Mouse (Mus musculus) hindbrain, postnatal 0 days (tissue): Measurements from ENCODE around the gene Prr13. TPM values are rescaled to one million over a fixed set of nuclear protein-coding genes. Genes with fewer than 3 reads are reported as not detected.

Experiments
- ATAC-seq: fragments of 200-750 bp; cut with Nextera tagmentation; 2 replicates; pipeline ENCODE4 v1.8.0; 2017; ENCODE audit warnings: mild to moderate bottlenecking, moderate TSS enrichment, moderate library complexity
- DNase-seq: peaks from one replicate; pipeline ENCODE4 v3.0.0-alpha.2; 2015; ENCODE audit warnings: low spot score
- H3K27ac ChIP-seq: fragments of 300-500 bp; sonication (generic); 2 replicates; pipeline ENCODE4 v1.5.1; 2014; ENCODE audit warnings: mild to moderate bottlenecking
- H3K27me3 ChIP-seq: fragments of 300-500 bp; sonication (generic); 2 replicates; pipeline ENCODE4 v1.6.1; 2014; ENCODE audit warnings: low read length, mixed read lengths; ENCODE audit not compliant: insufficient read depth
- H3K36me3 ChIP-seq: fragments of 300-500 bp; sonication (generic); 2 replicates; pipeline ENCODE4 v1.6.1; 2014; ENCODE audit warnings: low read length, mixed read lengths; ENCODE audit not compliant: insufficient read depth
- H3K4me1 ChIP-seq: fragments of 300-500 bp; sonication (generic); 2 replicates; pipeline ENCODE4 v1.6.1; 2014; ENCODE audit warnings: antibody characterized with exemption, low read length, mixed read lengths; ENCODE audit not compliant: insufficient read depth
- H3K4me2 ChIP-seq: fragments of 300-500 bp; sonication (generic); 2 replicates; pipeline ENCODE4 v1.6.1; 2014; ENCODE audit warnings: low read depth, mild to moderate bottlenecking, low read length, moderate library complexity, mixed read lengths
- H3K4me3 ChIP-seq: fragments of 300-500 bp; sonication (generic); 2 replicates; pipeline ENCODE4 v1.5.1; 2014; ENCODE audit warnings: low read length
- H3K9ac ChIP-seq: fragments of 300-500 bp; sonication (generic); replicated peaks from 2 replicates; pipeline ENCODE4 v1.6.1; 2014; ENCODE audit warnings: mild to moderate bottlenecking, low read length, moderate library complexity, mixed read lengths
- H3K9me3 ChIP-seq: fragments of 300-500 bp; sonication (generic); 2 replicates; pipeline ENCODE4 v1.6.1; 2016; ENCODE audit warnings: low read length, mixed read lengths
- CTCF ChIP-seq: IDR thresholded peaks from 2 replicates; pipeline ENCODE4 v1.5.1; 2016; ENCODE audit warnings: antibody characterized with exemption, control low read depth, low read depth
- WGBS: fragments of 180-500 bp; shearing (Covaris S2); extraction: QIAGEN DNeasy Blood & Tissue Kit; methylation state at CpG from one replicate; pipeline ENCODE4 v1.1.7; 2014; 5-methylcytosine and 5-hydroxymethylcytosine counted together
- polyA plus RNA-seq: library from polyadenylated mRNA; unstranded; fragments of >200 nt; fragmentation: Nextera tagmentation; extraction: Ambion mirVana; gene quantifications from 2 replicates; pipeline ENCODE4 v1.2.1, GENCODE M21; 2015
- total RNA-seq: library from RNA; depleted of rRNA; stranded (reverse); fragments of >200 nt; gene quantifications from 2 replicates; pipeline ENCODE4 v1.2.3, GENCODE M21; 2014

Gene Prr13
- total and polyA plus RNA-seq, 2 experiments from 2014 or later = 28.0 to 90.4 TPM

DNA sequence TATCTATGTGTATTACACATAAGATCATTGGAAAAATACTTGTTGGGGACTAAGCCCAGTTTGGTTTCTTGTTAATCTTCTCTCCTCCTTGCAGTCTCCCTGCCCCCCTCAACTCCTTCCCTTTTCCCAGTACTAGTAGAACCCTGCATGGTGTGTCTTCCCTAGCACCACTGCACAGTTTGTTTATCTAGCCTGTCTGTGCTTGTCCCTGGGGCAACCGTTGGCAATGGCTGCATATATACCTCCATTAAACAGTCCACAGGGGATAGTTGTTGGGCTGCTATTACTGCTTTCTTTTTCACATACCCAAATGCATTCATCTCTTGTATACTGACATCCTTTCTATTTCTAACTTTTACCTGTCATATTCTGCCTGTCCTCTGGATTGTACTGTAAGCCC lies 28.8 kb downstream of the Prr13 start:
- Histone ChIP-seq H3K4me1 (no peaks in the 10 kb centered on the region), H3K27ac (no peak overlapping the region), H3K27me3 (no peaks in the 10 kb centered on the region), H3K4me3 (no peak overlapping the region), H3K4me2 (no peak overlapping the region), H3K36me3 (peaks cover 67% of the 10 kb centered on the region), H3K9me3 (no peaks in the 10 kb centered on the region), H3K9ac (no peak overlapping the region)
- TF ChIP-seq CTCF = no peak
- WGBS = 85% methylated on average over 1 of the region's 1 CpGs
- ATAC-seq (no peak), DNase-seq (no peak)

- Histone ChIP-seq H3K27ac (no peak overlapping the region), H3K36me3 (peaks cover 66% of the 10 kb centered on the region), H3K4me3 (no peak overlapping the region), H3K4me1 (no peaks in the 10 kb centered on the region), H3K9me3 (no peaks in the 10 kb centered on the region), H3K4me2 (no peak overlapping the region), H3K9ac (no peak overlapping the region), H3K27me3 (no peaks in the 10 kb centered on the region)
- ATAC-seq = no peak
- TF ChIP-seq CTCF = no peak
- DNase-seq = no peak
- WGBS = 87% methylated on average over 3 of the region's 3 CpGs
These were observed 39.5 kb downstream of the Prr13 start for GRCm38 (mm10) chr15:102498322-102498721.

GRCm38 (mm10) chr15:102499370-102499769 lies 40.5 kb downstream of the Prr13 start:
- Histone ChIP-seq H3K4me1 (no peaks in the 10 kb centered on the region), H3K27ac (no peak overlapping the region), H3K9me3 (no peaks in the 10 kb centered on the region), H3K4me2 (no peak overlapping the region), H3K36me3 (peaks cover 66% of the 10 kb centered on the region), H3K9ac (no peak overlapping the region), H3K27me3 (no peaks in the 10 kb centered on the region), H3K4me3 (no peak overlapping the region)
- ATAC-seq (no peak), DNase-seq (no peak)
- TF ChIP-seq CTCF = no peak
- 70% methylated on average over 3 of the region's 3 CpGs for WGBS

- Histone ChIP-seq H3K4me3 (no peak overlapping the region), H3K27me3 (no peaks in the 10 kb centered on the region), H3K27ac (no peak overlapping the region), H3K4me2 (no peak overlapping the region), H3K9ac (no peak overlapping the region), H3K36me3 (peaks cover 67% of the 10 kb centered on the region), H3K9me3 (no peaks in the 10 kb centered on the region), H3K4me1 (no peaks in the 10 kb centered on the region)
- ATAC-seq (no peak), DNase-seq (no peak)
- no peak for TF ChIP-seq CTCF
- WGBS = 85% methylated on average over 6 of the region's 6 CpGs
These were observed 41.0 kb downstream of the Prr13 start for GRCm38 (mm10) chr15:102499851-102500250.

- no peak overlapping the region for H3K4me2 ChIP-seq
- H3K27ac ChIP-seq = no peak overlapping the region
- no peaks in the 10 kb centered on the region for H3K4me1 ChIP-seq
- no peaks in the 10 kb centered on the region for H3K27me3 ChIP-seq
- H3K9ac ChIP-seq = no peak overlapping the region
- WGBS = 94% methylated on average over 5 of the region's 5 CpGs
- H3K9me3 ChIP-seq = no peaks in the 10 kb centered on the region
- H3K4me3 ChIP-seq = no peak overlapping the region
- no peak for DNase-seq
- TF ChIP-seq CTCF = no peak
- peaks cover 73% of the 10 kb centered on the region for H3K36me3 ChIP-seq
- no peak for ATAC-seq
These were observed 41.7 kb downstream of the Prr13 start for GRCm38 (mm10) chr15:102500479-102500878.

DNA sequence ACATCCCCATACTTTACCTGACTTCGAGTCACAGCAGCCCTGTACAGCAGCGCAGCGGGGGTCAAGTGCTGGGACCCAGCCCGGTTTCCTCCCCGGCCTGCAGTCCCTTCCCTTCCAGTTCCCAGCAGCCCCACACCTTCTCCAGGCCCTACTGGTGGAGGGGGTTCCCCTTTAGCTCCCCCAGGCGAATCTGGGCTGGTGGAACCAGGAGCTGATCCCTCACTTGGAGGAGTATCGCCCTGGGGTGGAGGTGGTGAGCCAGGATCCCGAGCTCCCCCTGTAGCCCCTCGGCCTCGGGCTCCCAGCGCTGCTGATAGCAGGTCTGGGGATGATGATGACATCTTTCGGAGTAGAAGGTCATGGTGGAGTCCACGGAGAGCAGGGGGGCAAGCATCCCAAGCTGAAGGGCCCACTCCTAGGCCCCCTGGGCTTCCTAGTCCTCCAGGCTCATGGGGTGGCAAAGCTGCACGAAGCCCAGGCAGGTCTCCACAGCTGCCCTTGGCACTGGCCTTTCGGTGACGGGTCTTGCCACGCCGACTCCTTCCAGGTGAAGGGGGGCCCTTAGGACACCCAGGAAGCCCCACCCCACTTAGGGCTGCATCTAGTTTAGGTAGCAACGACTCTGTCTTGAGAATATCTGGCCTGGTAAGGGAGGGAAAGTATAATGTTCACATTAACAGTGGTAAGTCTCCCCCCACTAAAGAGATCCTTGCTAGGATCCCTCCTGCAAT lies 42.4 kb downstream of the Prr13 start:
- H3K4me1 ChIP-seq = no peaks in the 10 kb centered on the region
- H3K4me2 ChIP-seq = no peak overlapping the region
- no peak for DNase-seq
- H3K27me3 ChIP-seq = no peaks in the 10 kb centered on the region
- 0 out of 2 replicates have a peak, but pooled peaks have one; percentile 19 for ATAC-seq
- no peak overlapping the region for H3K27ac ChIP-seq
- no peak overlapping the region for H3K9ac ChIP-seq
- H3K36me3 ChIP-seq = peaks cover 81% of the 10 kb centered on the region
- TF ChIP-seq CTCF = no peak
- 91% methylated on average over 19 of the region's 19 CpGs for WGBS
- no peaks in the 10 kb centered on the region for H3K9me3 ChIP-seq
- no peak overlapping the region for H3K4me3 ChIP-seq

GRCm38 (mm10) chr15:102502254-102502840 lies 43.5 kb downstream of the Prr13 start:
- Histone ChIP-seq H3K4me1 (no peaks in the 10 kb centered on the region), H3K27me3 (no peaks in the 10 kb centered on the region), H3K4me3 (no peak overlapping the region), H3K9me3 (no peaks in the 10 kb centered on the region), H3K36me3 (peaks cover 80% of the 10 kb centered on the region), H3K27ac (no peak overlapping the region), H3K9ac (no peak overlapping the region), H3K4me2 (no peak overlapping the region)
- 82% methylated on average over 9 of the region's 9 CpGs for WGBS
- DNase-seq (no peak), ATAC-seq (no peak)
- TF ChIP-seq CTCF = no peak
